ENCODE assay signal across 8 mouse cellular contexts in the genomic region with DNA sequence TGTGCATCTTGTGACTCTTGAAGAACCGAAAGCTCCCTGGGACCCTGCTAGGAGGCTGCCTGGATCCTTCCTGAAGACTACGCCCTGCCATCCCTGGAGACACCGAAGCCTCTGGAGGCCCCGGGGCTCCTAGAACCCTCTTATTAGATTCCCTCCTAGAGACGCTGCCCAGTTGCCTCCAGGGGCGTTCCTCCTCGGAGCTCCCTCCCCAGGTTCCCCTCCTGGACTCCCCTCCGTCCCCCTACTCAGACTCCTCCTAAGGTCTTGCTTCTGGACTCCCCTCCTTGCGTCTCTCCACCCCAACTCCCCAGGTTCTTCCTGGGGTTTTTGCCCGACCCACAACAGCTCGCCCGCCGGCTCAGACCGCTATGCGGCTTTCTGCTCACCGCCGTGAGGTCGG. TPM values are rescaled to one million over a fixed set of nuclear protein-coding genes. Genes with fewer than 3 reads are reported as not detected.
DNase-seq lines count a peak whose midpoint lies in the region; ATAC-seq and TF ChIP-seq lines count a peak whose summit lies in the region.

No protein-coding gene starts in this region.

- DNase-seq in kidney, postnatal 14 days = no peak
- DNase-seq in ZHBTc4 (ENCODE audit: low read depth, low spot score) = peak; percentile 60
- DNase-seq in liver, embryonic 11.5 days (ENCODE audit: low spot score) = no peak
- DNase-seq in natural killer cell, adult 2 months (ENCODE audit: low spot score in 2 of 2) = no peak
- DNase-seq in adrenal gland, adult 2 months = no peak

- H3K36me3 ChIP-seq in kidney, embryonic 15.5 days = no peaks in the 10 kb centered on the region
- peaks cover 6% of the 10 kb centered on the region; the same call in 1 of the 2 replicates for H3K36me3 ChIP-seq in liver, embryonic 11.5 days (ENCODE audit: control insufficient read depth, insufficient read depth, low read length)
- H3K36me3 ChIP-seq in small intestine, adult 2 months (ENCODE audit: control insufficient read depth, insufficient read depth, low read length) = no peaks in the 10 kb centered on the region

- WGBS in kidney, embryonic 15.5 days = 0% methylated on average over 18 of the region's 18 CpGs
- WGBS in liver, embryonic 11.5 days = 0% methylated on average over 18 of the region's 18 CpGs
- under 1% methylated on average over 18 of the region's 18 CpGs for WGBS in small intestine, adult 2 months

- H3K4me1 ChIP-seq in kidney, embryonic 15.5 days = peaks cover 33% of the 10 kb centered on the region
- H3K4me1 ChIP-seq in liver, embryonic 11.5 days (replicated peaks; ENCODE audit: control insufficient read depth, insufficient read depth, low read length) = peaks cover 42% of the 10 kb centered on the region
- H3K4me1 ChIP-seq in small intestine, adult 2 months (ENCODE audit: control insufficient read depth, insufficient read depth, insufficient read length, low read length) = peaks cover 2% of the 10 kb centered on the region; the same call in 1 of the 2 replicates

- H3K27ac ChIP-seq in kidney, embryonic 15.5 days = peak overlapping the region; percentile 34
- H3K27ac ChIP-seq in liver, embryonic 11.5 days (ENCODE audit: low read depth, low read length) = peak overlapping the region; percentile 97
- 0 out of 2 replicates have a peak overlapping the region, but pooled peaks have one; percentile 2 for H3K27ac ChIP-seq in small intestine, adult 2 months (ENCODE audit: insufficient read depth, low read depth, low read length)

- no peaks in the 10 kb centered on the region for H3K9me3 ChIP-seq in kidney, embryonic 15.5 days (replicated peaks)
- no peaks in the 10 kb centered on the region for H3K9me3 ChIP-seq in liver, embryonic 11.5 days (ENCODE audit: control insufficient read depth, low read length)

- H3K27me3 ChIP-seq in kidney, embryonic 15.5 days = no peaks in the 10 kb centered on the region
- no peaks in the 10 kb centered on the region for H3K27me3 ChIP-seq in liver, embryonic 11.5 days (replicated peaks; ENCODE audit: control insufficient read depth, insufficient read depth, low read length)
- 0 out of 2 replicates have a peak, but pooled peaks cover 3% of the 10 kb centered on the region for H3K27me3 ChIP-seq in small intestine, adult 2 months (ENCODE audit: control insufficient read depth, insufficient read depth, low read length)

- no peak for TF ChIP-seq POLR2A in small intestine, adult 2 months (IDR thresholded peaks at IDR 0.05; ENCODE audit: low read depth, low read length)

- TF ChIP-seq CTCF in small intestine, adult 2 months (IDR thresholded peaks at IDR 0.05; ENCODE audit: extremely low read depth, insufficient read length, insufficient replicate concordance, low read depth, low read length) = no peak

- H3K4me2 ChIP-seq in kidney, embryonic 15.5 days = peak overlapping the region; percentile 75
- peak overlapping the region; percentile 92 for H3K4me2 ChIP-seq in liver, embryonic 11.5 days

- peak overlapping the region; percentile 74 for H3K4me3 ChIP-seq in kidney, embryonic 15.5 days (replicated peaks)
- H3K4me3 ChIP-seq in liver, embryonic 11.5 days (ENCODE audit: low read depth, low read length) = peak overlapping the region; percentile 94
- peak overlapping the region; percentile 88 for H3K4me3 ChIP-seq in small intestine, adult 2 months (ENCODE audit: low read depth, low read length)

- peak overlapping the region; percentile 76 for H3K9ac ChIP-seq in kidney, embryonic 15.5 days
- peak overlapping the region; percentile 98 for H3K9ac ChIP-seq in liver, embryonic 11.5 days (ENCODE audit: low read depth, low read length)

- ATAC-seq in kidney, embryonic 15.5 days (replicated peaks; ENCODE audit: low FRiP score) = peak; percentile 54; the same call in 1 of the 2 replicates
- peak; percentile 15 for ATAC-seq in granulocyte monocyte progenitor cell, adult 5-6 weeks (replicated peaks; ENCODE audit: poor library complexity, severe bottlenecking)
- ATAC-seq in liver, embryonic 11.5 days (replicated peaks; ENCODE audit: low FRiP score) = peak; percentile 22

RNA-seq across cellular contexts. Expression of a gene that starts 0.4 kb away (rescaled TPM):
- 35.0 and 36.6 TPM in 2 replicates for polyA plus RNA-seq in kidney, embryonic 15.5 days (2015; fragmentation: Nextera tagmentation; extraction: Ambion mirVana)
- total RNA-seq in granulocyte monocyte progenitor cell, adult 5-6 weeks (2014; fragmentation: Nextera tagmentation) = 7.5 and 23.0 TPM in 2 replicates
- 10.9 and 12.6 TPM in 2 replicates for total RNA-seq in granulocyte monocyte progenitor cell, adult 5-6 weeks (2017)
- polyA plus RNA-seq in liver, embryonic 11.5 days (2014; fragmentation: Nextera tagmentation; extraction: Ambion mirVana) = 87.3 and 98.4 TPM in 2 replicates
- 4.7 and 5.8 TPM in 2 replicates for polyA plus RNA-seq in small intestine, adult 2 months (2012; rRNA removed)
- total RNA-seq in adrenal gland, adult 2 months (2021) = 10 to 100 TPM; 25.4 to 25.9 TPM
- polyA plus RNA-seq in adrenal gland, adult 2 months (2012; rRNA removed) = 21.5 and 22.1 TPM in 2 replicates

RNA-seq across cellular contexts. Expression of a gene that starts 11.9 kb away (rescaled TPM):
- polyA plus RNA-seq in kidney, embryonic 15.5 days (2015; fragmentation: Nextera tagmentation; extraction: Ambion mirVana) = 657 and 728 TPM in 2 replicates
- 440 and 513 TPM in 2 replicates for total RNA-seq in granulocyte monocyte progenitor cell, adult 5-6 weeks (2014; fragmentation: Nextera tagmentation)
- 599 and 620 TPM in 2 replicates for total RNA-seq in granulocyte monocyte progenitor cell, adult 5-6 weeks (2017)
- 878 and 928 TPM in 2 replicates for polyA plus RNA-seq in liver, embryonic 11.5 days (2014; fragmentation: Nextera tagmentation; extraction: Ambion mirVana)
- 34.1 and 38.4 TPM in 2 replicates for polyA plus RNA-seq in small intestine, adult 2 months (2012; rRNA removed)
- total RNA-seq in adrenal gland, adult 2 months (2021) = 100 to 1,000 TPM; 191 to 217 TPM
- polyA plus RNA-seq in adrenal gland, adult 2 months (2012; rRNA removed) = 53.7 and 71.2 TPM in 2 replicates

RNA-seq across cellular contexts. Expression of a gene that starts 54.7 kb away (rescaled TPM):
- 0.05 and 0.36 TPM in 2 replicates for polyA plus RNA-seq in kidney, embryonic 15.5 days (2015; fragmentation: Nextera tagmentation; extraction: Ambion mirVana)
- total RNA-seq in granulocyte monocyte progenitor cell, adult 5-6 weeks (2014; fragmentation: Nextera tagmentation) = not detected in 2 replicates
- total RNA-seq in granulocyte monocyte progenitor cell, adult 5-6 weeks (2017) = not detected in 2 replicates
- polyA plus RNA-seq in liver, embryonic 11.5 days (2014; fragmentation: Nextera tagmentation; extraction: Ambion mirVana) = 0.12 and 0.37 TPM in 2 replicates
- 0.94 and 1.1 TPM in 2 replicates for polyA plus RNA-seq in small intestine, adult 2 months (2012; rRNA removed)
- 1 to 10 TPM; 3.8 to 7.9 TPM for total RNA-seq in adrenal gland, adult 2 months (2021)
- 2.0 and 3.6 TPM in 2 replicates for polyA plus RNA-seq in adrenal gland, adult 2 months (2012; rRNA removed)

Comparison
In these comparisons a context has a peak if more than half of its experiments do, and no peak if none do; other contexts are left out.
1. H3K27ac ChIP-seq: peak in every context shown above with its lines; median percentile 97 in liver, embryonic 11.5 days; 34 in kidney, embryonic 15.5 days; 2 in small intestine, adult 2 months.